Mouse (Mus musculus) lung, embryonic 16.5 days (tissue): ENCODE results near the gene 2200002D01Rik. TPM values are rescaled to one million over a fixed set of nuclear protein-coding genes. Genes with fewer than 3 reads are reported as not detected.

Source experiments
- ATAC-seq: fragments of 200-750 bp; cut with Nextera tagmentation; 2 replicates; pipeline ENCODE4 v1.8.0; 2017; ENCODE audit warnings: low read depth, mild to moderate bottlenecking, moderate library complexity
- H3K27ac ChIP-seq: fragments of 300-500 bp; sonication (generic); 2 replicates; pipeline ENCODE4 v1.5.1; 2014; ENCODE audit warnings: mild to moderate bottlenecking, control low read depth, low read length
- H3K27me3 ChIP-seq: fragments of 300-500 bp; sonication (generic); 2 replicates; pipeline ENCODE4 v1.6.1; 2014; ENCODE audit warnings: low read depth, low read length, mixed read lengths; ENCODE audit not compliant: control insufficient read depth, insufficient read depth
- H3K36me3 ChIP-seq: fragments of 300-500 bp; sonication (generic); 2 replicates; pipeline ENCODE4 v1.6.1; 2014; ENCODE audit warnings: low read length; ENCODE audit not compliant: control insufficient read depth, insufficient read depth
- H3K4me1 ChIP-seq: fragments of 300-500 bp; sonication (generic); replicated peaks from 2 replicates; pipeline ENCODE4 v1.6.1; 2014; ENCODE audit warnings: low read length, mixed read lengths; ENCODE audit not compliant: control insufficient read depth, insufficient read depth
- H3K4me2 ChIP-seq: fragments of 300-500 bp; sonication (generic); 2 replicates; pipeline ENCODE4 v1.6.1; 2014; ENCODE audit warnings: low read depth, low read length, control low read depth
- H3K4me3 ChIP-seq: fragments of 300-500 bp; sonication (generic); 2 replicates; pipeline ENCODE4 v1.5.1; 2014; ENCODE audit warnings: mild to moderate bottlenecking, low read length, control low read depth
- H3K9ac ChIP-seq: fragments of 300-500 bp; sonication (generic); 2 replicates; pipeline ENCODE4 v1.6.1; 2014; ENCODE audit warnings: low read length, control low read depth
- H3K9me3 ChIP-seq: fragments of 300-500 bp; sonication (generic); 2 replicates; pipeline ENCODE4 v1.6.1; 2016; ENCODE audit warnings: low read length; ENCODE audit not compliant: control insufficient read depth
- WGBS: fragments of 180-500 bp; shearing (Covaris S2); extraction: QIAGEN DNeasy Blood & Tissue Kit; methylation state at CpG from one replicate; pipeline ENCODE4 v1.1.7; 2014; 5-methylcytosine and 5-hydroxymethylcytosine counted together
- polyA plus RNA-seq: library from polyadenylated mRNA; unstranded; fragments of >200 nt; fragmentation: Nextera tagmentation; extraction: Ambion mirVana; gene quantifications from 2 replicates; pipeline ENCODE4 v1.2.1, GENCODE M21; 2015

Gene 2200002D01Rik
- polyA plus RNA-seq, 1 experiment from 2014 or later = 21.9 TPM

DNA sequence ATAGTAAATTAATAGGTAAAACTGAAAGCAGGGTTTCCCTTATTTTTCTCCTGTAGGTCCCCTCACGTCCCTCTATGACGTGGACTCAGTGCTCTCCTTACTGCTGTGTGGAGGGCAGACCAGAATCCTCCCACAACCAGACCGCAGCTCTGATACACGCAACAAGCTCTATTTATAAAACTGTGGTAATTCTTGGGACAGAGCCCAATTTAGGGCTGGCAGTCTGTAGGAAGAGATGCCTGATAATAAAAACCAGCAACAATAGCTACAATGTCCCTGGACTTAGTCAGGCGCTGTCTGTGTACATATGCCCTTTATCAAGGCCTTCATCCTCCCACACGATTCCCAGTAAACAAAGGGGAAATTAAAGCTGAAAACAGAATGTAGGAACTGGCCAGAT, 14.5 kb downstream of the 2200002D01Rik start:
- no peak for ATAC-seq

DNA sequence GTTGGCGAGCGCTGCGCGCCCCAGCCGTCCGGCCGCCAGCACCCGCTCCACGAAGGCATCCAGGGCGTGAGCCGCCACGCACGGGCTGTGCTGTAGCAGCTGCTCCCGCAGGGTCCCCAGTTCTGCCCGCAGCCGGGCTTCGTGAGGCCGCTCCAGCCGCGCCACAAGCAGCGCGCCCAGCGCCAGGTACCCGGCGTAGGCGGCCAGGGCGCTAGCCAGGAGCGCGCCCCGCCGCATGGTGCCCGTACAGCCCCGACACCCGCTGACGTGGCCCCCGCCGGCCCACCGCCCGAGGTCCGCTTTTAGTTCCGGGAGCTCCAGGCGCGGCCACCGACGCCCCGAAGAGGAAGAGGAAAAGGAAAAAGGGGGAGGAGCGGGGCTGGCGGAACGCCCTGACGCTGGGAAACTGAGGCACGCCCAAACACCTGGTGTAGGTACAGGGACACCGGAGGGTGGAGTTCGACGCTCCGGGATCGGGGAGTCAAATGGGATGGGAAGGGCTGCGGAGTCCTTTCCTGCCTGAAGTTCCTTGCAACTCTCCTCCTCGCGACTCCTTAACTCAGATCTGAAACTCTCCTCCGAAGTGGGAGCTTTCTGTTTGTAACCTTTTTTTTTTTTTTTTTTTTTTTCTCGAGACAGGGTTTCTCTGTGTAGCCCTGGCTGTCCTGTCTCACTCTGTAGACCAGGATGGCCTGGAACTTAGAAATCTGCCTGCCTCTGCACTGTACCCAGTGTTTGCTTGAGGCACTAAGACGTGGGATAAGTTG, 15.8 kb downstream of the 2200002D01Rik start, which contains the start of gene Kcnk6:
Gene Kcnk6, minus strand, starts transcription at position 269 of the 767 bp plus-strand sequence.
- peak within 1 kb of the TSS; percentile 76 for H3K9ac ChIP-seq
- no peaks in the 10 kb centered on the region for H3K9me3 ChIP-seq
- peaks cover 10% of the 10 kb centered on the region; the same call in 1 of the 2 replicates for H3K4me1 ChIP-seq
- WGBS = 2% methylated on average over 45 of the region's 62 CpGs
- ATAC-seq = peak; percentile 56
- no peaks in the 10 kb centered on the region for H3K36me3 ChIP-seq
- peak within 1 kb of the TSS; percentile 83 for H3K4me2 ChIP-seq
- H3K27me3 ChIP-seq = peaks cover 6% of the 10 kb centered on the region; the same call in 1 of the 2 replicates
- H3K4me3 ChIP-seq = peak within 1 kb of the TSS; percentile 66
- H3K27ac ChIP-seq = peak within 1 kb of the TSS; percentile 51

More for the DNA sequence above, 14.5 kb downstream of the 2200002D01Rik start:
- peak overlapping the region; percentile 51 for H3K27ac ChIP-seq
- no peak overlapping the region for H3K4me2 ChIP-seq
- H3K36me3 ChIP-seq = no peaks in the 10 kb centered on the region
- H3K27me3 ChIP-seq = peaks cover 6% of the 10 kb centered on the region; the same call in 1 of the 2 replicates
- no peaks in the 10 kb centered on the region for H3K9me3 ChIP-seq
- no peak overlapping the region for H3K4me3 ChIP-seq
- 43% methylated on average over 6 of the region's 6 CpGs for WGBS
- 0 out of 2 replicates have a peak overlapping the region, but pooled peaks have one; percentile 7 for H3K9ac ChIP-seq
- H3K4me1 ChIP-seq = peaks cover 10% of the 10 kb centered on the region; the same call in 1 of the 2 replicates

DNA sequence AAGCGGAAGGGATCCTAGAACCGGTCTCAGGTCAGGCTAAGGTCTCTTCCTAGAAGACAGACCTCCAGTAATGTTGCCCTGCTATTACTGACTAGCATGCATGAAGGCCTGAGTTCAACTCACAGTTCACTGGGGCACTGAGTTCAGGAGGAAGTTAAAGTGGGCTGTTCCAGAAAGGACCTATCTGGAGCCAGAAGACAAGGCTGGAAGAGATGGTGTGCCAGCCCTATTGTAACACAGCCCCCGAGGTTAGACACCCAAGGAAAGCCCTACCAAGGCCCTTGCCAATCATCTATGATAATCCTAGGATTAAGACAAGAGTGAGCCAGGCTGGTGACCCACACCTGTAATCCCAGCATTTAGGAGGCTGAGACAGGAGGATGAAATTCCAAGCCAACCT, 16.7 kb downstream of the 2200002D01Rik start:
- Histone ChIP-seq H3K27ac (no peak overlapping the region), H3K4me1 (peaks cover 10% of the 10 kb centered on the region; the same call in 1 of the 2 replicates), H3K4me2 (peak overlapping the region; percentile 83), H3K9ac (peak overlapping the region; percentile 76), H3K4me3 (peak overlapping the region; percentile 66), H3K9me3 (no peaks in the 10 kb centered on the region), H3K27me3 (peaks cover 6% of the 10 kb centered on the region; the same call in 1 of the 2 replicates), H3K36me3 (no peaks in the 10 kb centered on the region)
- no peak for ATAC-seq
- 52% methylated on average over 3 of the region's 3 CpGs for WGBS

DNA sequence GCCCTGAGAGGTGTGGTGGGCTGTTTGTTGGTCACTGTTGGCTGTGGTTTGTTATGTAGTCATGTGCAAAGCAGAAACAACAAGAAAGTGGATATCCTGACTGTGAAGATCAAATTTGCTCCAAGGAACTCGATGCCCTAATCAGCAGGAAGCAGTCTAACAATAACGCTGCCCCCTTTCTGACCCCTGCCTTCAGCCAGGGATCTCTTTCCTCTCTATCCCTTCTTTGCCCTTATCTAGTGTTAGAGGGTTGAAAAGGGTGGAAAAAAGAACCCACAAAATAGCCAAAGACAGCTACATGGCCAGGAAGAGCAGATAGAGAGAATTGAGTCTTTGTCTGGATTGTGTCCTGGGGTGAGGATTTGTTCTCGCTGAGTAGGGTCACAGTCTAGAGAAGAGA, 17.7 kb downstream of the 2200002D01Rik start:
- Histone ChIP-seq H3K27me3 (peaks cover 6% of the 10 kb centered on the region; the same call in 1 of the 2 replicates), H3K27ac (no peak overlapping the region), H3K9me3 (no peaks in the 10 kb centered on the region), H3K4me1 (peaks cover 10% of the 10 kb centered on the region; the same call in 1 of the 2 replicates), H3K4me3 (no peak overlapping the region), H3K36me3 (no peaks in the 10 kb centered on the region), H3K9ac (no peak overlapping the region), H3K4me2 (no peak overlapping the region)
- no peak for ATAC-seq
- WGBS = 46% methylated on average over 3 of the region's 3 CpGs

DNA sequence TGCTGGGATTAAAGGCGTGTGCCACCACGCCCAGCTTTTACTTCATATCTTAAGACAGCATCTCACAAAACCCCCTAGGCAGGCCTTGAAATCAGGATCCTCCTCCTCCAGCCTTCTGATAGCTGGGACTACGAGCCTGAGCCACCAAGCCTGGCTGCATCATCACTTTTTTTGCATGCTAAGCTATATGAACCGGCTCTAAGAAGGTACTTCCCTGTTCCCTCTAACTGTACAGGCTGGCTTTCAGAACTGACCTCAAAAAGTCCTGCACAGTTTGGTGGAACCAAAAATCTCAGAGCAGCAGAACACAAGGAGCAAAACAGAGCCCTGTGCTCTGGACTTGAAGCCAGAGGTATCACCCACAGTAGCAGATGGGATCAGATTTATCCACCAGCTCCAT, 20.1 kb downstream of the 2200002D01Rik start:
- no peak for ATAC-seq
- Histone ChIP-seq H3K27me3 (peaks cover 6% of the 10 kb centered on the region; the same call in 1 of the 2 replicates), H3K9me3 (no peaks in the 10 kb centered on the region), H3K4me3 (no peak overlapping the region), H3K27ac (no peak overlapping the region), H3K4me1 (no peaks in the 10 kb centered on the region; the same call in 1 of the 2 replicates), H3K9ac (no peak overlapping the region), H3K36me3 (no peaks in the 10 kb centered on the region), H3K4me2 (no peak overlapping the region)
- WGBS = 66% methylated on average over 4 of the region's 4 CpGs

DNA sequence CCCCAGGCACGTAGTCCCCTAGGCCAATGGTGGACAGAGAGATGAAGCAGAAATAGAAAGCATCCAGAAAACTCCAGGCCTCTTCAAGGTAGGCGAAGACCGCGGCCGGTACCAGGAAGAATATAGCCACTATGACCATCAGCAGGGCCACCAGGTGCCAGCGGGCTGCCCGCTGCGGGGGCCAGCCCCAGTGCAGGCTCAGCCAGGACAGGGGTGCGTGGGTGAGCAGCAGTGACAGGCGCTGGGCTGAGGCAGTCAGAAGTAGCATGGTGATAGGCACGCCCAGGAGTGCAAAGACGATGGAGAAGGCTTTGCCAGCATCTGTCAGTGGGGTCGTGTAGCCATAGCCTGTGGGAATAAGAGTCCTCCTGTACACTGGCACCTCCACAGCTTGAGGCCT, 22.7 kb downstream of the 2200002D01Rik start:
- Histone ChIP-seq H3K9ac (peak overlapping the region; percentile 13; the same call in 1 of the 2 replicates), H3K36me3 (no peaks in the 10 kb centered on the region), H3K4me1 (no peaks in the 10 kb centered on the region; the same call in 1 of the 2 replicates), H3K4me2 (no peak overlapping the region), H3K27me3 (no peaks in the 10 kb centered on the region), H3K27ac (no peak overlapping the region), H3K9me3 (no peaks in the 10 kb centered on the region), H3K4me3 (no peak overlapping the region)
- ATAC-seq = no peak
- 60% methylated on average over 13 of the region's 13 CpGs for WGBS

DNA sequence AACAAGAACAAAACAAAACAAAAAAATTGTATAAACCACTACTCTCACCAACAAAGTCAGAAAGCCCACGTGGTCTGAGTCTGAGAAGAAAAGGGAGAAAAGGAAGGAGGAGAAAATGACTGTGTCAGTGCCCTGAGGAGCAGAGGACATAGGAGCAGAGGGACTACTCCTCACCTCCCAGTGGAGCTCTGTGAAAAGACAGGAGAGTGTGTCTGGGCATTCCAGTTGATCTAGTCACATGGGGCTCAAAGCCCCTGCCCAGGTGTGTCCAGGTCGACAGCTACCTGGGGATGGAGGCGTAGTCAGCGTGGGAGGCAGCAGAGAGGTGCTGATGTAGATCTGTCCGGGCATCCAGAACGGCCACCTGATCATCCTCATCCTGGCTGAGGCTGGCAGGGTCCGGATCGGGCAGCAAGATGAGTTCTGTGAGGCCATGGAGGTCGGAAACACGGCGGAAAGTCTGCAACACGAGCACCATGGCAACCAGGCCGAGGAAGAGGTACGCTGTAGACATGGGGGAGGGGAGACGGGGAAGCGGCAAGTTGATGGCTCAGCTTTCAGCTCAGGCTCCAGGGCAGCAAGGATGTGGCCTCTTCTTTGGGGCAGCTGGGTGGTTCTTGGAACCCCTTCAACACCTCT, 23.4 kb downstream of the 2200002D01Rik start:
- no peak overlapping the region for H3K4me3 ChIP-seq
- no peak overlapping the region; the same call in 1 of the 2 replicates for H3K4me2 ChIP-seq
- peaks cover 5% of the 10 kb centered on the region for H3K9me3 ChIP-seq
- 16% methylated on average over 16 of the region's 16 CpGs for WGBS
- no peak overlapping the region for H3K27ac ChIP-seq
- H3K27me3 ChIP-seq = no peaks in the 10 kb centered on the region
- no peak overlapping the region for H3K9ac ChIP-seq
- H3K4me1 ChIP-seq = no peaks in the 10 kb centered on the region; the same call in 1 of the 2 replicates
- ATAC-seq = no peak
- 0 out of 2 replicates have a peak, but pooled peaks cover 2% of the 10 kb centered on the region for H3K36me3 ChIP-seq

DNA sequence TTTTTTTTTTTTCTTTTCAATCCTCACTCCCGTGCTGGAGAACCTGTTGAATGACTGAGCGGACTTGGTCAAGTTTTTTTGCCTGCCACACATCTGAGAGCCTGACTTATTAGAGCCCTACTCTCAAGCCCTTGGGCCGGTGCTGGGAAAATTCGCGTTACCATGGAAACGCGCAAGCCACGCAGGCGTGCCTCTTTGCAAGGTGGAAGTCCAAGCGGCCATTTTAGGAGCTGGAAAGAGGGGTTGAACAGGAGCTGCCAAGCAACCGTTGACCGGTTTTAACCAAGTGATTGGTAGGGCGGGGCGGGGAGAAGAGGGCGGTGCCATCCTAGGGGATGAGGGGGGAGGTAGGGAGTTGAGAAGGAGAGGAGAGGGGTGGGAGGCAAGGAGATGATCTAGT, 33.4 kb downstream of the 2200002D01Rik start:
- WGBS = 37% methylated on average over 15 of the region's 15 CpGs
- Histone ChIP-seq H3K4me3 (no peak overlapping the region), H3K36me3 (0 out of 2 replicates have a peak, but pooled peaks cover under 1% of the 10 kb centered on the region), H3K4me2 (no peak overlapping the region), H3K4me1 (peaks cover 3% of the 10 kb centered on the region), H3K9ac (no peak overlapping the region), H3K9me3 (peaks cover 6% of the 10 kb centered on the region), H3K27me3 (no peaks in the 10 kb centered on the region), H3K27ac (peak overlapping the region; percentile 52; the same call in 1 of the 2 replicates)
- ATAC-seq = no peak

DNA sequence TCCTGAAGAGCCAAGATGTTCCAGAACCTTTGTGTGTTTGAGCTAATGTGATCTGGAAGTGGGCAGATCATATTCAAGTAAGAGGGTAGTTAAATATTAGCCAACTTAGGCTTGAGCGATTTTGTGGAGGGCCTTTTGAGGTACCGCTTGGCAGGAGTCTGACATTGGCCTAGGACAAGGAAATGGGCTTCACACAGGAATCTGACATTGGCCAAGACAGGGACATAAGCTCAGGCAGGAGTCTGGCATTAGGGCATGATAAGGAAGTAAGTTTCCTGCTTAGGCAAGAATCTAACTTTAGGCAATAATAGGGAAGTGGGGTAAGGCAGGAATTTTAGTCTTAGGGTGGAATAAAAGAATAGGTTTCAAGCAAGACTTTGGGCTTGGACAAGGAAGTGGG, 34.0 kb downstream of the 2200002D01Rik start:
- H3K27ac ChIP-seq = peak overlapping the region; percentile 52

More for the DNA sequence above, 34.0 kb downstream of the 2200002D01Rik start:
- H3K9me3 ChIP-seq = 0 out of 2 replicates have a peak, but pooled peaks cover 3% of the 10 kb centered on the region
- H3K27me3 ChIP-seq = no peaks in the 10 kb centered on the region
- H3K36me3 ChIP-seq = no peaks in the 10 kb centered on the region
- H3K9ac ChIP-seq = no peak overlapping the region
- WGBS = 38% methylated on average over 2 of the region's 2 CpGs
- H3K4me3 ChIP-seq = no peak overlapping the region
- peaks cover 3% of the 10 kb centered on the region for H3K4me1 ChIP-seq
- ATAC-seq = peak; percentile 31
- H3K4me2 ChIP-seq = no peak overlapping the region
